Mouse (Mus musculus): ENCODE data around the gene Cplx3.

Cplx3 gene

DNA sequence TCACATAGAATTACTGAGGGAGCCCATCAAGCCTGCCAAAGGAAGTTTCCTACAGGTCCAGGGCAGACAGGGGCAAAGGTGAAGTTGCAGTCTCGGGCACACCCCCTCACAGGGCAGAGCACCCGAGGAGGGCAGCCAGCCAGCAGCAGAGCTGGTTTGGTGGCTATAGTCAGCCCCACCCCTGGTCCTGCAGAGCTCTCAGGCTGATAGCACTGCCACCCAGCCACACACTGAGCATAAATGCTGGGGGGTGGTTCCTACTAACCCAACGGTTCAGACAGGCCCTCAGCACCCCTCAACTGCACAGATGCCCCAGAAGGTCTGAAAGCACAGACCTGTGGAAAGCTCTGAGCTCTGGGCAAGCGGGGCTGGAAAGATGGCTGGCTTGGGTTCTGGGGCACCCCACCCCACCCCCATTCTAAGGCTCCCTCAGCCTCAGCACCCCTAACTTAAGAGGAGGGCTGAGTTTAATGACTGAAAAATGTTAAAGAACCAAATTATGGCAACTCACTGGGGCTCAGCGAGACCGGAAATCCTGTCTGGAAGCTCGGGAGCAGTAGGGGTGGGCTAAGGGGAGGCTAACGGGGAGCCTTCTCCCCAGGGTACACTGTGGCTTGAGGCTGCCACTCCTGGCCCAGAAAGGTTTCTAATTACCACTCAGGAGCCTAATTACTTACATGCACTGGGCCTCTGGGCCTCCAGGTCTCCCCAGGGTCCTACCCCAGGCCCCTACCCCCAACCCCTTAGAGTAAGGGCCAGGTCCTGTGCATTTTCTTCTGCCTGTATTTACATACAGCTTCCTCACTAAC, 32.8 kb upstream of the Cplx3 start:
- no peak for DNase-seq (ENCODE audit: low read depth, low spot score)

DNA sequence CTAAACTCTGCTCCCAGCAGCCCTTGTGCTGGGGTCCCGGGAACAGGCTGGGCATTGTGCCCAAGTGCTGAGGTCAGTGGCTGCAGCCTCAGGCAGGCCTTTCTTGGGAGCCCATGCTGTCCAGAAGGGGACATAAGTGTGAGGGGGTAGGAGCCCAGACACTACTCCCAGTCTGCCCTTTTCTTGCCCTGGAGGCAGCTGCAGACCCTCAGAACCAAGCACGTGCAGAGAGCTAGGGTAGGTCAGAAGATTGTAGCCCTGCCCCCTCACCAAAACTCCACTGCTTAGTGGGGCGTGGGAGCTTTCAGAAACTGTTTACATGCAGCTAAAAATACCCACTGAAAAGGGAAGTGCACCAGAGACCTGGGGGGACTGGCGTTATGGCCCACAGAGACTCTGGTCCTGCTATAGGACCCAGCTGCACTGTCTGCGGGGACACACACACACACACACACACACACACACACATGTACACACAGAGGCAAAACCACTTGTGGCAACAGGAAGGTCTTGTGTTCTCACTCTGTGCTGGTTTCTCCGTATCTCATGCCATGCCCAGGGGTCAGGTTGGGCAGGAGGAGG, 31.8 kb upstream of the Cplx3 start:
- DNase-seq (ENCODE audit: low read depth, low spot score), result no peak

DNA sequence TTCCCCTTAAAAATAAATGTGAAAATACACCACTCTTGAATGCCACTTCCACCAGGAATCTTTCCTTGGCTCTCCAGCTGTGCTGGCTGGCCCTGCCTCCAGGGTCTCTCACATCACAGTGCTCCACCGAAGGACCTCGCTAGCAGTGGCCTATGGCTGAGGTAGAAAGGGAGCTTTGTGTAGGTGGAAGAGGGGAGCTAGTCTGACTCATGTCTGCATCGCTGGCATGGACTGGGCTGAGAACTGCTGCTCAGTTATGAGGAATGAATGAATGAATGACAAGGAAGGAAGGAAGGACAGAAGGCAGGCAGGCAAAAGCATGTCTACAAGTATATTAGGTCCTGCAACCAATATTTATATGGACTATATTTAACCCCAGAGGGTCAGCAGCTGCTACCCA, 31.2 kb upstream of the Cplx3 start:
- no peak for DNase-seq (ENCODE audit: low read depth, low spot score)

DNA sequence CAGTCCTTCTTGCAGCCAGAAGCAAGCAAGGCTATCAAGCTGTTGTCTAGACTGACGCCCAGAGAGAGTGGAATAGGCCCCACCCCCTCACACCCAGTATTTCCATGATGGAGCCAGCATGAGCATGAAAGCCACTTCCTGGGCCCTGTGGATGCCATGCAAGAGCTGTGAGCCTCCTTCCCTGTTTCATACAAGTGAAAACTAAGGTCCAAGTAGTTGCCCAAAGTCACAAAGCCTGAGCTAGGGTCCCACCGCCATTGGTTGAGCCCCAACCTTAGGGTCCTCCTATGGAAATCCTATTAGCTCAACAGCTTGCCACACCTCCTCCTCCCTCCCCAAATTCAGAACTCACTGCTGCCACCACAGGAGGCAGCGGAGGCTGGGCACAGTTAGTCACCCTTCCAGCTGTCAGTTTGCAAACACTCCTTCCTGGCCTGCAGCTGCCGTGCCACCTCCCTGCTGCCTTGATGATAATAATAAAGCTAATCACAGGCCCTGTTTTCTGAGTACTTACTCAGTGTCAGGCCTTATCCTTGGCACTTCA, 27.5 kb upstream of the Cplx3 start:
- DNase-seq (ENCODE audit: low read depth, low spot score), result no peak

DNA sequence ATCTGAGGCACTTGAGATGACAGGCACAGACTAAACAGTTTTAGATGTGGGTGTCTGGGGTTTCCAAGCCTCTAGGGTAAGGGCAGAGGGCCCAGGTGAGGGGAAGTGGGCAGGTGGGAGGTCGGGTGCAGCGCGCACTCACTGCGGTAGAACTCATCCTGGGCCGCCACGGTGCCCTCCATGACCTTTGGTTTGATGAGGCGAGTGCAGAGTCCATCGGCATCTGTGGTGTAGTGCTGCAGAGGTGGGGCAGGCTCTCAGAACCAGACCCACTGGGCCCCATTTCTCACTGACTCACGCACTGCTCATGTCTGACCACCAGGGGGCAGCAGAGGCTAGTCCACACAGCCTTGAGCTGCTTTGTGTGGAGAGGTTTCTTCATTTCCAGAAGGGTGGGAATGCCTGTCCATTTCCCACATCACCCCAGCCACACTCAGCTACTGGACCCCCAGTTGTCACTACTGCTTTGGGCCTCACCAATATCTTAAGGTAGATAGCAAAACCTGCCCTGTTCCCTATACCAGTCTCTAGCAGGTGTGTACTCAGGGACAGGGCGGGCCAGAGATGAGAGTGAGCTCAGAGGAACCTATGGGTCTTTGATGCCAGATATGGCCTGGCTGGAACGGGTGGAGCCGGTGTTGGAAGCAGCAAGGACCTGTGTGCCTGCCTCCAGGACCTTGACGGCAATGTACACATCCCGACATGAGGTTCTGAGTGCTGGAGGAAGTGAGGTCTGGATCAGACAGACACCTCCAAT, 23.2 kb upstream of the Cplx3 start:
- no peak for DNase-seq (ENCODE audit: low read depth, low spot score)

DNA sequence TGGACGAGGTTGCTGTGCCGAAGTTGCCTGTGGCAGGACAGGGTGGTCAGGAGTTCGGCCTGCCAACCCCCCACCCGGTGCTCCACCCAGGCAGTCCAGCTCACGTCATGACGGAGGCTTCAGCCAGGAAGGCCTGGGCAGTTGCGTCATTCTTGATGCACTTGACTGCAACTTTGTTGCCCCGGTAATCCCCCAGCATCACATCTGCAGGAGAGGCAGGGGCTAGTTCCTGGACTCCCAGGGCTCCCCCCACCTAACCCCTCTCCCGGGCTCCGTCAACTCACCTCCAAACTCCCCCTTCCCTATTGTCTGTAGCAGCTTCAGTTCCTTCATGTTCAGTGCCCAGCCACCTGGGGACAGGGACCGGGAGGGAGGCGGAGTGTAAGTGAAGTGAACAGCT, 22.6 kb upstream of the Cplx3 start:
- DNase-seq (ENCODE audit: low read depth, low spot score), result no peak

DNA sequence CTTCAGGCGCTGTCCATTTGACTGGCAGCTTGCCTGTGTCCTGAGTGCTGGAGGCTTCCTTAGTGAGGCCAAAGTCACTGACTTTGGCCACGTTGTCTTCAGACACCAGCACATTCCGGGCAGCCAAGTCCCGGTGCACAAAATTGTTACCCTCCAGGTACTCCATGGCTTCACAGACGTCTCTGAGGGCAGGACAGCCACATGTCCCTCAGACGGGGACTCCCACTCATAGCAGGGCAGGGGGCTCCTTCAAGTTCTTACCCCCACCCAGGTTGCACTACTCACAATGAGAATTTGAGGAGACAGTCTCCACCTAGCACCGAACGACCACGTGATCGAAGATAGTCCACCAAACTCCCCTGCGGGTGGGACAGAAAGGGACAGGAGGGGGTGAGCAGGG, 21.8 kb upstream of the Cplx3 start:
- no peak for DNase-seq (ENCODE audit: low read depth, low spot score)

DNA sequence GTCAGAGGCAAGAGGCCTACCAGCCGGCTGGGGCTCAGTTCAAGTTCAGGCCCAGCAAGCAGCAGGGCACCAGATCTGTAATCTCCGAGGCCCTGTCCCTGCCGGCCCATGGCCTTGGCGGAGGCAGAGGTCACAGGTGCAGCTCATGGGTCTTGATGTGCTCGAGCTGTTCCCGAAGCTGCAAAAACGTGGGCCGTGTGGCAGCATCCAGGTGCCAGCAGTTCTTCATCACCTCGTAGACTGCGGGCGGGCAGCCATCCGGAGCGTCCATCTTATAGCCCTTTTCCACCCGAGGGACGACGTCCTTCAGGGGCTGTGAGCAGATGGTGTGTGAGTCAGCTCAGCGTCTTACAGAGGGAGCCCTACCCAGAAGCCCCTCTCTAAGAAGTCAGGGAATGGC, 21.1 kb upstream of the Cplx3 start:
- no peak for DNase-seq (ENCODE audit: low read depth, low spot score)

DNA sequence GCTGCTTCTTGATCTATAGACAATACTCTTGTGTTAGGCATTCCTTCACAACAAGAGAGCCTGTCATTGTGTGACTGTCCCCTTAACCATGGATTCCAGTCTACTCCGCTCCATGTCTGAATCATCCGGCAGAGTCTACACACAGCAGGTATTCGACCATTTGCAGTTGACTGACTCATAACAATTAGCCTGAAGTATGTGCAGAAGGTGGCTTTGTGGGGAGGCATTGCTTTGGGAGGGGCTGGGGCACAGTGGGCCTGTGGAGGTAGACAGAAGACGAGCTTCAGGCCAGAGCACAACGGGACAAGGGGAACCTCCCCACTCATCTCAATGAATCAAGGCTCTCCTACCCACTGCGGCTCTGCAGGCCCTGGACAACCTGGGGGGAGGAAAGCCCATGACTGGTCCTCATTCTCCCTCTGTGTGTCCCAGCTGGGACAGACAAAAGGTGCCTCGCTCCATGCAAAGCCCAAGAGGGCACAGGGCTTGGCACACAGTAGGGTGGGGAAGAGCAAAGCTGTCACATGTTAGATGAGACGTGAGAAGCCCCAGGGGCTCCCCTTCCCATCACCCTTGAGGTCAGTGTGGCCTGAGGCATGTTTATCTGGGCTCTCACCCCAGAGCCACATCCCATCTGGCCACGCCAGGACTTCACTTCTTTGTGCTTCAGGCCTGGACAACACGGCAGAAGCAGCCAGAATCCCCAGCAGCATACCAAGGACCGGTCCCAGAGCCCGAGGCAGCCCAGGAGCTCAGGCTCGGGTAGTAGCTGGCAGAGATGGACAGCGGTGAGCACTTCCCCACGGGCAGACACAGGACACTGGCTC, 19.8 kb upstream of the Cplx3 start:
- no peak for DNase-seq (ENCODE audit: low read depth, low spot score)

DNA sequence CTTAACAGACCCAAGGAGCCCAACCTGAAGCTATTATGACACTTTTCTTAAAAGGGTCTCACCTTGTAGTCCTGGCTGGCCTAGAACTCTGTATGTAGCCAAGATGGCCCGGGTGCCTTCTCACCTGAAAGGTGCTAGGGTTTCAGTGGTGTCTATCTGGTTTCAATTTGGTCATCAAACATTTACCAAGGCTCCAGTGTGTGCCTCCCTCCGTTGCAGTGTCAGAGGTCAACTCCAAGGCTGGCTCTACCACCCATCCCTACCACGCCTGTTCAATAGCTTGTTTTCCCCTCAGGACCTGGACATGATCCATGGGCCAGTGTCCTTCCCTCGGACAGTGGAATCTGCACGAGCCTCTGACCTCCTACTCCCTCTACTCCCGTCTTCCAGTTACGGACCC, 18.2 kb upstream of the Cplx3 start:
- no peak for DNase-seq (ENCODE audit: low read depth, low spot score)

DNA sequence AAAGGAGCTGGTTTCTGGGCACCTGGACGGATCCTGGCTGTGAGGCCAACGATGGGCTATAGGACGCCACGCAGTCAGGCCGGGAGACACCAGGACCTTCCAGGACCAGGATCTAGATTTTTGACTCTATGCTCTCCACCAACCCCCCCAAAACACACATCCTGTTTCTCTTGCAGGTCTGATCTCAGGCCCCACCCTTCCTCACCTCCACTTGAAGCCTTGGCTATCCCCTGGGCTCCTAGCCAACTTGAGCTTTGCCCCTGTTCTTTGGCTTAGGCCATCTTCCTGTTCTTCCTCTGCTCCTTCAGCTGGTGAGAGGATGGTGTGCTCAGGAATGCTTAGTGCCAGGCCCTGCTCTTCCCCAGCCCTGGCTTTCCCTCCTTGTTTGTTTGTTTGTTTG, 14.6 kb upstream of the Cplx3 start, which contains the start of gene Lman1l:
Gene Lman1l, minus strand, starts transcription at position 101 of the 400 bp plus-strand sequence.
- no peak for DNase-seq (ENCODE audit: low read depth, low spot score)

DNA sequence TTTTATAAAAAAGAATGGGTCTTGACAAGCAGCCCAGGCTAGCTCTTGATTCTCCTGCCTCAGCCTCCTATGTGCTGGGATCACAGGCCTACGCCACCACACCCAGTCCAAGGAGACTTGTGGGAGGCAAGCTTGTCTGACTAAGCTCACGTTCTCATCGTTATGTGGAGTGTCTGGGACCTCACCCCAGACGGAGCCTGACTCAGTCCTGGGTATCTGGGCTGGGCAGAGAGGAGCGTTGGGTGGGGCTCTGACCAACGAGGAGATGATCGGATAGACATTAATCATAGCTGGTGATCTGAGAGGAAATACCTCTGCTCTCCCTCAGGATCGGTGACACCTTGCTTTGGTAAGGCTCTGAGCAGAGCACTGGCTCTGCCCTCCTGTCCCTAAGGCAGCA, 12.8 kb upstream of the Cplx3 start:
- no peak for DNase-seq (ENCODE audit: low read depth, low spot score)

DNA sequence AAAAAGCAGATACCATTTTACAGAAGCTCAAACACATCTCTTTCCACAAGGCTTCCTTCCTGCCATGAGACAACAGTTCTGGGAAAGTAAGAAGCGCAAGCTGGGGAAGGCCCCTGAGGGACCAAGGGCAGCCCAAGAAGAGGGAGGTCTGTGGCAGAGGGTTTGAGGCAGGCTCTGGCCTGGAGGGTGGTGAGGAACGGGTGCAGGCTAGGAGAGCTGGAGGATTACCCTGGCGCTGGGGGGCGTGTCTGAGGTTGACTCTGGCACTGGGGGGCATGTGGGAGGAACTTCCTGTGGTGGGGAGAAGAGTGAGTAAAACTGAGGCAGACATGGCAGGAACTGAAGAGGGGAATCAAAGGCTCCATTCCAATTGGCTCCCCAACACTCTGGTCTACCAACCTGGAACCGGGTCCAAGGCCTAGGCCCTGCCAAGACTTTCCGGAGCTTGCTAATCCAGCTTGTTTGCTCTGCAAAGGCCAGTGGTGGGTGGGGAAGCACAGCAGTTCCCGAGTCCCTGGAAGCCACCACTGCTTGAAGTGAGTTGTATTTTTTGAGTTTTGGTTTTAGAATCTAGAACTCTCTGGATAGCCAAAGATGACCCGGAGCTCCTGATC, 11.6 kb upstream of the Cplx3 start:
- no peak for DNase-seq (ENCODE audit: low read depth, low spot score)

DNA sequence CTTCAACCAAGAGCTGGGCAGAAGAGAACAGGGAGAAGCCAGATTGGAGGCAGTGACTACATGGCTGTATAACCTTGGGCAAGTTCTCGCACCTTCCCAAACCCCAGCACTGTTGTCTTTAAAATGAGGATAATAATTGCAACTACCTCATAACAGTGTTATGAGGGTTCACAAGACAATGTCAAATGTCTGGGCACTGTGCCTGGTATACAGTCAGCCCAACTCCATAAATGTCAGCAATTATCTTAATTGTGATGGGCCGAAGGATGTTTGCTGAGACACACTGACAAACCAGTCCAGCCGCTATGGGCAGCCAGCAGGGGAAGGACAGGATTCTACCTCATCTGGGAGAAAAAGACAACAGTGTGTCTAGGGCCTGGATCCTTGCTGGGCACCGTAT, 8.7 kb upstream of the Cplx3 start:
- no peak for DNase-seq (ENCODE audit: low read depth, low spot score)

DNA sequence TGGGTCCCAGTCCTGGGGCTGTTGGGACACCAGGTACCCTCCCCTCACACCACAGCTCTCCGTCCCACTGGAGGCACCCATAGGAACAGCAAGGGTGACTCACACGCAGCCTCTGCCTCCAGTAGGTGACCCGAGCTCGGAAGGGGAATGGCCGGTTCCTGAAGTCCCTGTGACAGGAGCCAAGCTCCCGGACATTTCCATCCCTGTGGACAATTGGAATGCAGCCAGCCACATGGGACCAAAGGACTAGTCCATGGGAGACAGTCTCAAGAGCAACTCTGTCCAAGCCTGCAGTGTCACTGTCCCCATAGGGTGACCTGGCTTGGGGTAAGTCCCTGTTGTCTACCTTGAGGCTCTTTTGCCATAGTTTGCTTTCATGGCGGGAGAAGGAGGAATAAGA, 7.9 kb upstream of the Cplx3 start:
- no peak for DNase-seq (ENCODE audit: low read depth, low spot score)

DNA sequence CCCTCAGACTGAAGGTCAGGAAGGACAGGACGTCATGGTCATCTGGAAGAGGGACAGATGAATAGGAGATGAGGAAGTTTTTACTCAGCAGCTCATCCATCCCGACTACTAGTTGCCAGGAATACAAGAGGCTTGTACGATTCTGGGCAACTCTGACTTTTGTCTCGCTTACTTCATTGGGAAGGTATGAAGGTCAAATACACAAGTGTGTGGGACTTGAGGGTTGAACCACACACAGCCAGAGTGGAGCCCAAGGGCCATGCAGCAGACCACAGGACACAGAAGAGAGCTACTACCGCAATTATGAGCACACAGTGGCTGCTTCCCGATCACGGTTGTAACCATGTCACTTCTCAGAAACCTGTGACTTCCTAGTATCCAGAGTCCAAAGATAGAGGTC, 6.5 kb upstream of the Cplx3 start:
- no peak for DNase-seq (ENCODE audit: low read depth, low spot score)

DNA sequence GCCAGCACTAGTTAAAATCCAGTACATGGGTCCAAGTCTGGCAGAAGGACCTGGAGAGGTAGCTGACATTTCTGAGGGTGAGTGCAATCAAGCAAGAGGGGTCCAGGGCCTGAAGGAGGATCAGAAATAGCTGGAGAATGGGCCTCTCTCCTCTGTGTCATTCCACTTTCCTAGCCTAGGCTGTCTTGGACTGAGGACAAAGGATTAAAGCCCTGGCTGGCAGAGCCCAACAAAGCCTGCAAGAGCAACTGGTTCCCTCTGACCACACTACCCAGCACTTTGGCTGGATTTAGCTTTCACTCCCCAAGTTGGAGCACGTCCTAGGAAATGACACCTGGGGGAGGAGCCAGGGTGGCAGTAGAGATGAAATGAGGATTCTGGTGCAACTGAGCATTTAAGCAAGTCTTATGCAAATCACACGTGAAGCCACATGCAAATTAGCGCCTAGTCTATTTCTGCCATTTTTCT, 4.3 kb upstream of the Cplx3 start:
- DNase-seq (ENCODE audit: low read depth, low spot score), result no peak

DNA sequence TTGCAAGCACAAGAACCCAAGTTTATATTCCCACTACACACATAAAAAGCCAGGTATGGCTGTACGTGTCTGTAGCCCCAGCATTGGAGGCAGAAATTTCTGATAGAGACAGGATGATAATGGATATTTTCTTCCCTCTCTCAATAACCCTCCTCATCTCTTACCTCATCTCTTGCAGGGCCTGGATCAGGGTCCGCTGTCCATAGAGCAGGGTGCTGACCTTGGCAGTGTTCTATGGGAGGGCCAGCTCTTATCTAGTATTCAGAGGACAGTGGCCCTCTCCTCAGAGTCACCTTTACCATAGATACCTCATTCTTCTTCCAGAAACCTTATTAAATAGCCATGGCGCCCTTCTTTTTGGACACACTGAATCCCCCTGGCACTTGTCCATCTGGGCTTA, 3.7 kb upstream of the Cplx3 start:
- DNase-seq (ENCODE audit: low read depth, low spot score), result no peak

DNA sequence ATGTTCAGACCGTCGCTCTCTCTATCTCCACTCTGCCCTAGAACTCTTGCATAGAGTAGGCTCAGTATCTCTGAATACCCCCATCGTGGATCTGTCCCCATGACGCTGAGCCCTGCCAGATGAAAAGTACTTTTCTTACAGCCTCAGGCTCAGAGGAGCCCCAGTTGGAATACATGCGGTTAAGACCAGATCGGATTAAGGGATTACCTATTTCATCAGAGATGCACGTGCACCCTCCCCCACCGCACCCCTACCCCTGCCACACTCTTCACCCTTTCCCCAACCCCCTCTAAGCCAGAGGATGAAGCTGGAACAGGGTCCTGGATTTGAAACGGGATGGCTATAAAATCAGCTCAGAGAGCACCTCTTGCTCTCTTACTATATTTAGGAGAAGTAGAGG, 578 bp downstream of the Cplx3 start:
- no peak for DNase-seq (ENCODE audit: low read depth, low spot score)

DNA sequence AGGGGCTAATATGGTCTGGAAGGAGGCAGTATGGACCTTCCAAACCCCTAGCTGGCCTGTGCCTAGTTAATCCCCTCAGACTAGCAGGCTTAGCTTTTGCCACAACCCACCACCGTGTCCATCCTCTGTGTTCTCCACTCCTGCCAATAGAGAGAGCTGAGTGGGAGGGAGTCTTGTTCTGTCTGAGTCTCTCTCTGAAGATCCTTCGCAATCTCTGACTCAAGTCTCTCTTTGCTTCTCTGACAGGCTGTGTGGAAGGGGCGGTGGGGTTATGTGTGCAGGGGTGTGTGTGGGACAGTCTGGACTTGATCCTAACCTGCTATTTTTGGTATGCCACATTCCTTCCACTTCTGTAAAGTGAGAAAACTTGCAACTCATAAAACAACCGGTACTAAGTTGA, 1.2 kb downstream of the Cplx3 start:
- DNase-seq (ENCODE audit: low read depth, low spot score), result no peak

DNA sequence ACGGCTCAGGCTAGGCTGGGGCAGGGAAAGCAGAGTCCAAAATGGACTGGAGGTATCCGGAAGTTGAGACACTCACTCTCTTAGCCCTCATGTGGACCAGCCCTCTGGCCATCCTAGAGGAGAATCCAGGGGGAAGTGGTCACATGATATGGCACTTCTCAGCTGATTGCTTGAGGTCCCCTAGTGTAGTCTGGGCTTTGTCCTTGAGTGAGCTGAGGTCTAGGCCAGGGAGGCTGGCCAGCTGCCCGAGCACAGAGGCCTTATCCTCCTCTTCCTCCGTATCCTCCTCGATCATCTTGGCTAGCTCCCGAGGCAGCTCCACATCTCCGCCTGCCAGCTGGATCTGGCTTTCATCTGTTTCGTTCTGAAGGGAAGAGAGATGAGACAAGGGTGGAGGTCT, 4.0 kb downstream of the Cplx3 start:
- no peak for DNase-seq (ENCODE audit: low read depth, low spot score)

All from brain, embryonic 18.5 days (tissue).